Mouse (Mus musculus) megakaryocyte, embryonic 14.5 days (primary cell): ENCODE data around the gene Senp3.

Experiments used
- FLI1 ChIP-seq: IDR thresholded peaks from 2 replicates; pipeline ENCODE4 v1.6.1; 2012; ENCODE audit warnings: low read length, inconsistent platforms, mixed read lengths
- GATA1 ChIP-seq: IDR thresholded peaks from 3 replicates; pipeline ENCODE4 v1.6.1; 2012; ENCODE audit warnings: mixed read lengths, low read length, inconsistent platforms, borderline replicate concordance

DNA sequence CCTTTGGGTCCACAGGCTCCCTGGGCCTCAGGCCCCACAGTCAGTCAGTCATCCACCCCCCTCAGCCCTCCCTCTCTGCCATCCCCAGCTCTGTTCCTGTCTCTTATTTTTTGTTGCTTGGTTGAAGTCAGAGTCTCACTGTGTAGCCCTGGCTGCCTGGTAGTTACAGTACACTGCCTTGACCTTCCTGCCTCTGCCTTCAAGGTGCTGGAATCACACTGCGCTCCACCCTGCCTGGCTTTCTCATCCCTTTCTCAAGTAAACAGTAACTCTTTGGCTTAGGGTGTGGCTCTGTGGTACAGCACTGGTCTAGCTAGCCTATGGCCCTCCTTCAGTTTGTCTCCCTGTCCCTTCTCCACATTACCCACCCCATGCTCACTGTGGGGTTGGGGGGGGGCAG lies 8.0 kb upstream of the Senp3 start:
- TF ChIP-seq GATA1 (no peak), FLI1 (no peak)
